Mouse (Mus musculus) lung, postnatal 0 days (tissue): ENCODE data around the gene 4921524J17Rik. TPM values are rescaled to one million over a fixed set of nuclear protein-coding genes. Genes with fewer than 3 reads are reported as not detected.

Experiments used
- ATAC-seq: fragments of 200-750 bp; cut with Nextera tagmentation; 2 replicates; pipeline ENCODE4 v1.8.0; 2017; ENCODE audit warnings: moderate library complexity
- DNase-seq: peaks from one replicate; pipeline ENCODE4 v3.0.0-alpha.2; 2016; ENCODE audit warnings: low spot score
- H3K27ac ChIP-seq: fragments of 300-500 bp; sonication (generic); 2 replicates; pipeline ENCODE4 v1.5.1; 2014; ENCODE audit warnings: antibody characterized with exemption, mild to moderate bottlenecking, low read length, mixed read lengths
- H3K27me3 ChIP-seq: fragments of 300-500 bp; sonication (generic); replicated peaks from 2 replicates; pipeline ENCODE4 v1.6.1; 2014; ENCODE audit warnings: low read length, mixed read lengths; ENCODE audit not compliant: insufficient read depth
- H3K36me3 ChIP-seq: fragments of 300-500 bp; sonication (generic); 2 replicates; pipeline ENCODE4 v1.6.1; 2014; ENCODE audit warnings: low read length, mixed read lengths; ENCODE audit not compliant: insufficient read depth
- H3K4me1 ChIP-seq: fragments of 300-500 bp; sonication (generic); 2 replicates; pipeline ENCODE4 v1.6.1; 2014; ENCODE audit warnings: antibody characterized with exemption, low read depth, low read length, mixed read lengths; ENCODE audit not compliant: insufficient read depth
- H3K4me2 ChIP-seq: fragments of 300-500 bp; sonication (generic); replicated peaks from 2 replicates; pipeline ENCODE4 v1.6.1; 2014; ENCODE audit warnings: low read depth, mild to moderate bottlenecking, low read length, moderate library complexity, mixed read lengths
- H3K4me3 ChIP-seq: fragments of 300-500 bp; sonication (generic); 2 replicates; pipeline ENCODE4 v1.5.1; 2014; ENCODE audit warnings: low read depth, low read length
- H3K9ac ChIP-seq: fragments of 300-500 bp; sonication (generic); replicated peaks from 2 replicates; pipeline ENCODE4 v1.6.1; 2014; ENCODE audit warnings: low read depth, mild to moderate bottlenecking
- H3K9me3 ChIP-seq: fragments of 300-500 bp; sonication (generic); 2 replicates; pipeline ENCODE4 v1.6.1; 2016; ENCODE audit warnings: low read length, mixed read lengths
- CTCF ChIP-seq: IDR thresholded peaks from 2 replicates; pipeline ENCODE4 v1.5.1; 2016; ENCODE audit warnings: antibody characterized with exemption, mild to moderate bottlenecking
- EP300 ChIP-seq: IDR thresholded peaks from 2 replicates; pipeline ENCODE4 v1.6.1; 2016; ENCODE audit warnings: antibody characterized with exemption, mild to moderate bottlenecking, control low read depth
- WGBS: fragments of 180-500 bp; shearing (Covaris S2); extraction: QIAGEN DNeasy Blood & Tissue Kit; methylation state at CpG from one replicate; pipeline ENCODE4 v1.1.7; 2014; 5-methylcytosine and 5-hydroxymethylcytosine counted together
- polyA plus RNA-seq: library from polyadenylated mRNA; unstranded; fragments of >200 nt; fragmentation: Nextera tagmentation; extraction: Ambion mirVana; gene quantifications from 2 replicates; pipeline ENCODE4 v1.2.1, GENCODE M21; 2015

The 4921524J17Rik gene
- polyA plus RNA-seq, 1 experiment from 2014 or later, result 42.4 TPM

DNA sequence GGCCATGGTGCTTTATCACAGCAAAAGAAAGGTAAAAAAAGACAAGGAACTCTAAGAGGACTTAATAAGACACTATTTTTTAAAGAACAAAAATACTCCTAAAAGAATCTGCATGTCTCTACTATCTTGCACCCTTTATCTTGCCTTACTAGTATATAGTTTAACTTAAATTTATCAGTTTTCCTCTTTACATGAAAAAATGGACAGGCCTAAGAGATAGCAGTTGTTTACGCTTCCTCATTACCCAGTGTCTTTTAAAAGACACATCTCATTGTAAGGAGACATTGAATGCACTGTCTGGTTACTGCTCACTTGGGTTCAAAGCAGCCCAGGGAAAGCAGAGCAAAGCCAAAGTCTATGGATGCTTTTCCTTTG is 60.2 kb downstream of the 4921524J17Rik start:
- TF ChIP-seq EP300 (no peak), CTCF (no peak)
- WGBS, result 95% methylated on average over 1 of the region's 1 CpGs
- DNase-seq (no peak), ATAC-seq (no peak)
- H3K4me2 ChIP-seq, result no peak overlapping the region
- no peak overlapping the region for H3K9ac ChIP-seq
- no peaks in the 10 kb centered on the region for H3K27me3 ChIP-seq
- no peaks in the 10 kb centered on the region for H3K9me3 ChIP-seq
- no peaks in the 10 kb centered on the region for H3K36me3 ChIP-seq
- H3K4me3 ChIP-seq, result no peak overlapping the region
- no peak overlapping the region for H3K27ac ChIP-seq
- H3K4me1 ChIP-seq, result no peaks in the 10 kb centered on the region

DNA sequence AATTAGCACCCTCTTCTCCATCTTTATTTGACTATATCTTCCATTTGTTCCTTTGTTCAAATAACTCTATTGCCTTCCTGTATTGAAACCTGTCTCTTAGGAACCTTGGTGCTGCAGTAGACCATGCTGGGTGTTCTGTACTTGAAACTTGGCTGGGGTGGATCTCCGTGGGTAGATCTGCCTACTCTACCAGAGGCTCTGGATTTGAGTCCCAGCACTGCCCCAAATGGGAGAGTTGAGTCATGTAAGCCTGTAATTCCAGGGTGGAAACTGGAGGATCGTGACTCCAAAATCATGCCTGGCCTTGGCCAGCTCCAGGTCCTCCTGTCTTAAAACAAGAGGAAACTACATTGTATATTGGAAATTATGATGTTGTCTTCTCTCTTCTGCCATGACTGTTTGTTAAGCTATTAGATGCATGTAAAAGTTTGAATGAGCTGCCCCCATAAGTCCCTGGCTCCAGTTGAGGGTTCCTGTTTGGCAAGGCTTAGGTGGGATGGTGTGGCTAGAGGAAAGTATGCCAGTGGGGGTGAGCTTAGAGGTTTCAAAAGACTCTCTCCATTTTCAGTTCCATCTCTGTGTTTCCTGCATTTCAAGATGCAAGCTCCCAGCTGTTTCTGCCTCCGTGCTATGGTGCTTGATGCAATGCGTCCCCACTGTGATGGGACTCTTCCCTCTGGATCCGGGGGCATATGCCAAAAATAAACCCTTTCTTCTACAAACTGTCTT is 60.7 kb downstream of the 4921524J17Rik start:
- no peak overlapping the region for H3K4me2 ChIP-seq
- DNase-seq (no peak), ATAC-seq (no peak)
- no peak overlapping the region for H3K27ac ChIP-seq
- no peak overlapping the region for H3K4me3 ChIP-seq
- H3K27me3 ChIP-seq, result no peaks in the 10 kb centered on the region
- no peaks in the 10 kb centered on the region for H3K9me3 ChIP-seq
- no peak overlapping the region for H3K9ac ChIP-seq
- H3K36me3 ChIP-seq, result no peaks in the 10 kb centered on the region
- H3K4me1 ChIP-seq, result no peaks in the 10 kb centered on the region
- WGBS, result 81% methylated on average over 5 of the region's 5 CpGs
- no peak for TF ChIP-seq CTCF

DNA sequence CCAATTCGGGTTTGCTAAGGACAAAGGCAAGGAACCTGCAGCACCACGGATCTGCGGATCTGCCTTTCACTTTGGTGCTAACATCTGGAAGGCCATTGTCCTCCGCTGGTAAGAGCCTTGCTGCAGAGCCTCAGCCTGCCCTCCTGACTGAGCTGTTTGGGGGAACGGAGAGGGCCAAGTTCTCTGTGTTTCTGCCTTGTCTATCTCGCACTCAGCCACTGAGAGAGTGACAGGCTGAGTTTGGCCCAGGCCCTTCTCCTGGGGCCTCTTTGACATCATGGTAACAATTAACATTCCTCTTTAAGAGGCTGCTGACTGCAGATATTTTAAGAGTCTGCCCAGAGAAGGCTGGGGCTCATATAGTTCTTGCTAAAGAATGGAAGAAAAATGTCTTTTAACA is 67.5 kb downstream of the 4921524J17Rik start:
- Histone ChIP-seq H3K4me2 (no peak overlapping the region), H3K9ac (no peak overlapping the region)
- no peak for DNase-seq

DNA sequence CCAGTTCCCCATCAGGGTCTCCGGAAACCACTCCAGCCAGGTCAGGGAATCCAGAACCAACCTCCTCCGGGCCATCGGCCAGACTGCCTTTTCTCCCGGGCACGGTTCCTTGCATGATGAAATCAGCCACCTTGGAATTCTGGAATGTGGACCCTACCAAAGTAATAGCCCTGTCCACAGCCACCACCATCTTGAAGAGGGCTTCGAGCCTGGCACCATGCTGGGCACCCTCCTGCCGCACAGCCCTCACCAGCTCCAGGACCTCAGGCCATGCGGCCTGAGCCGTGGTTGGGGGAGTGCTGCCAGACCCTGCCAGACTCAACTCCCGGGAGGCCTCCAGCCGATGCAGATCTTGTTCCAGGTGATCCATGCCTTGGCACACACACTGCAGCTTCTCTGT is 68.0 kb downstream of the 4921524J17Rik start:
- H3K4me3 ChIP-seq, result no peak overlapping the region
- H3K27ac ChIP-seq, result no peak overlapping the region
- no peak; the same call in 1 of the 2 replicates for ATAC-seq
- no peak for DNase-seq
- no peak overlapping the region for H3K4me2 ChIP-seq
- no peaks in the 10 kb centered on the region for H3K9me3 ChIP-seq
- peaks cover 4% of the 10 kb centered on the region; the same call in 1 of the 2 replicates for H3K4me1 ChIP-seq
- no peaks in the 10 kb centered on the region for H3K27me3 ChIP-seq
- H3K36me3 ChIP-seq, result no peaks in the 10 kb centered on the region
- H3K9ac ChIP-seq, result no peak overlapping the region
- TF ChIP-seq EP300 (no peak), CTCF (no peak)
- 71% methylated on average over 11 of the region's 11 CpGs for WGBS

More for the DNA sequence above, 67.5 kb downstream of the 4921524J17Rik start:
- no peak for TF ChIP-seq CTCF
- no peak for TF ChIP-seq EP300
- Histone ChIP-seq H3K36me3 (no peaks in the 10 kb centered on the region), H3K4me3 (no peak overlapping the region), H3K9me3 (no peaks in the 10 kb centered on the region), H3K27me3 (no peaks in the 10 kb centered on the region), H3K4me1 (peaks cover 4% of the 10 kb centered on the region; the same call in 1 of the 2 replicates), H3K27ac (no peak overlapping the region)
- 54% methylated on average over 6 of the region's 6 CpGs for WGBS
- ATAC-seq, result no peak

DNA sequence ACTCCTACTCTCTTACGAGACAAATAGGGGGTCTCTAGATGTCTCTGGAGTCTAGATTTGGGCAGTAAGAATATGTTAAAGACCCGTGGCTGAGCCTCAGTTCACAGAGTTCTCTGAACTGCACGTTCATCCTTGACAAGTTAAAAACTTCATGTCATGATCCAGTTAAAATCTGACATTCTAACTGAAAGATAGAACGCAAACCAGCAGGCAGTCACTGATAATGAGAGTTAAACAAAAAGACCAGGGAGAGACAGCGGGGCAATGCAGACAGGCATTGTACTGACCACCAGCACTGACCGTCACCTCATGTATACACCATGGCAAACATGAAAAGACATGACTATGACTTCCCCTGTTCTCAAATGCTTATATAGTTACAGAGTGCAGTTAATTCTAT is 69.2 kb downstream of the 4921524J17Rik start:
- no peak overlapping the region for H3K4me2 ChIP-seq
- TF ChIP-seq CTCF (no peak), EP300 (no peak)
- WGBS, result 77% methylated on average over 6 of the region's 6 CpGs
- no peaks in the 10 kb centered on the region for H3K9me3 ChIP-seq
- H3K4me3 ChIP-seq, result no peak overlapping the region
- H3K4me1 ChIP-seq, result peaks cover 4% of the 10 kb centered on the region; the same call in 1 of the 2 replicates
- DNase-seq (no peak), ATAC-seq (no peak)
- no peaks in the 10 kb centered on the region for H3K36me3 ChIP-seq
- H3K27me3 ChIP-seq, result no peaks in the 10 kb centered on the region
- no peak overlapping the region for H3K9ac ChIP-seq
- H3K27ac ChIP-seq, result no peak overlapping the region

DNA sequence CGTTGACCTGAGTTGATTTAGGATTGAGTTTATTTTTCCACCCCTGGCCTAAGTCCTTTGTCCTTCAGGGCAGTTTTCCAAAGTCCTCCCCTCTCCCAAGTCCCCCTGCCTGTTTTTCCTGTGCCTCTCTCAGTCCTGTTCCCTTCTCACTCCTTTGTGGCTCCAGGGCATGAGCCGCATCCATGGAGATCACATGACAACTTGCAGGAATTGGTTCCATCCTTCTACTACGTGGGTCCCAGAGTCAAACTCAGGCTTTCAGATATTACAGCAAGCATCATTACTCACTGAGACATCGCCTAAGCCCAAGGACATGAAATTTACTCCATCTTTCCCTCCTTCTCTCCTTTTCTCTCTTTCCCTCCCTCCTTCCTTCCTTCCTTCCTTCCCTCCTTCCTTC is 70.4 kb downstream of the 4921524J17Rik start:
- H3K27me3 ChIP-seq, result no peaks in the 10 kb centered on the region
- H3K27ac ChIP-seq, result no peak overlapping the region
- WGBS, result 74% methylated on average over 4 of the region's 4 CpGs
- H3K4me1 ChIP-seq, result peaks cover 4% of the 10 kb centered on the region; the same call in 1 of the 2 replicates
- H3K9me3 ChIP-seq, result no peaks in the 10 kb centered on the region
- DNase-seq, result no peak
- no peaks in the 10 kb centered on the region for H3K36me3 ChIP-seq
- H3K4me3 ChIP-seq, result no peak overlapping the region
- no peak for ATAC-seq
- no peak overlapping the region for H3K4me2 ChIP-seq
- no peak overlapping the region for H3K9ac ChIP-seq
- TF ChIP-seq CTCF (no peak), EP300 (no peak)

Other genes starting within 250 kb of the 4921524J17Rik start
- not detected in 2 replicates for gene Olfr371, start 206.8 kb downstream of the 4921524J17Rik start, polyA plus RNA-seq
- gene Orc6, start 133.2 kb downstream of the 4921524J17Rik start, polyA plus RNA-seq, result 37.5 and 40.9 TPM in 2 replicates
- 95.9 and 110 TPM in 2 replicates for gene Vps35, start 133.0 kb downstream of the 4921524J17Rik start, polyA plus RNA-seq
- gene Mylk3, start 46.5 kb downstream of the 4921524J17Rik start, polyA plus RNA-seq, result 2.6 and 4.7 TPM in 2 replicates
- 4.6 and 6.7 TPM in 2 replicates for gene Gpt2, start 59.7 kb upstream of the 4921524J17Rik start, polyA plus RNA-seq
- 95.7 and 107 TPM in 2 replicates for gene Dnaja2, start 122.5 kb upstream of the 4921524J17Rik start, polyA plus RNA-seq